Mouse (Mus musculus): ENCODE data around the gene Zfp292.
"Not testable (repeated sequence)": the region's sequence is repeated elsewhere in the genome, so short reads cannot be mapped to it uniquely, and the experiment has no call there.

Gene Zfp292

DNA sequence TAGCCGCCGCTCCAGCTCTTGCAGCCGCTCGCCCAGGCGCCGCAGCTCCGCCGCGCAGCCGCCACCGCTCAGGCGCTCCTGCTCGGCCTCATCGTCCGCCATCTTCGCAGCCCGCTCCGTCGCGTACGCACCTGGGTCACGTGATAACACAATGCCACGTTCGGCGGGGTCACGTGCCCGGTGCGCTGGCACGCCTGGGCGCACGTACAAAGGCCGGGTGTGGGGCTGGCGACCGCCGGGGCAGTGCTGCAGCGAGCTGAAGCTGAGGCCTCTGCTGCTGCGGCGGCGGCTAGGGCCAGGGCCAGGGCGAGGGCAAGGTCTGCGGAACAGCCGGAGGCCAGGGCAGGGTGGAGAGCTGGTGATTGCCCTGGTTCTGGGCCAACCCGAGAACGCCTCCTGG, at the start of gene Zfp292:
Zfp292 (minus strand) TSS at position 143 of the 400 bp plus-strand sequence.
- peak; percentile 95 for DNase-seq (ENCODE audit: extremely low read depth, insufficient read length, low spot score)

DNA sequence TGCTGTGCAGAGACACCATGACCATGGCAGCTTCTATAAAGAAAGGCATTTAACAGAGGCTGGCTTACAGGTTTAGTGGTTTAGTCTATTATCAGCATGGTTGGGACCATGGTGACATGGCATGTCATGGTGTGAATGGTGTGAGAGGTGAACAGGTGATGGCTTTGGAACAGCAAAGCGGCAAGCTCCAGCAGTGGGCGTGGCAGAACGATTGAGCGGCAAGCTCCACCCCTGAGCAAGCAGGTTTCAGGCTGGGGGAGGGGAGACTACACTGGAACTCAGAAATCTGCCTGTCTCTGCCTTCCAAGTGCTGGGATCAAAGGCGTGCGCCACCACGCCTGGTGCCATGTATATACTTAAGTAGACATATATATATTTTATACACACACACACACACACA, 45.6 kb upstream of the Zfp292 start:
- DNase-seq (ENCODE audit: extremely low read depth, insufficient read length, low spot score): not testable (repeated sequence)

DNA sequence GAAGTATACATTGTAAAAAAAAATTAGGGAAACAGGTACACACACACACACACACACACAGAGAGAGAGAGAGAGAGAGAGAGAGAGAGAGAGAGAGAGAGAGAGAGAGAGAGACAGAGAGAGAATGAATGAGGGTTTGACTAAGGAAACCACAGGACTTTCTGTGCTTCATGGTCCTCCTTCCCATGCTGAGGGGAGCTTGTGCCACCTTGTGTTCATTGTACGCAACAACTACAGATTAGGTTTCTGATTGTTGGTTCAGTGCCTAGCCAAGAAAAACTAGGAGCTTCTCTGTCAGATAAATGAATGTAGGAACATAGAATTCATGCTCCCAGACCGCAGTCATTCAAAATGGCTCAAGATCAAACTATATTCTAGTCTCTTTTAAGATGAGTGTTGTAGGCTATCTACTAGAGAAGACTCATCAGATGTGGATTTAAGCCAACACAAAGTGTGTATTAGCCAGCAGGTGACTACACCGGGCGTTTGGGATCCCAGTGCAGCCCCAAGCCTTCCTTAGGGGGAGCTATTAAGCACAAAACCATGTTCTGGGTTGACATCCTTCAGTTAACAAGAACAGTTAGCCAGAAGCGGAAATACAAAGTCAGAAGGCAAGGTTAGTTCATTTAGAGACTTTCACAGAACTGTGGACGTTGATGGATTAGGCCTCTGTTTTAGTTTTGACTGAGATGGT, 39.6 kb upstream of the Zfp292 start:
- peak; percentile 26 for DNase-seq (ENCODE audit: extremely low read depth, insufficient read length, low spot score)

DNA sequence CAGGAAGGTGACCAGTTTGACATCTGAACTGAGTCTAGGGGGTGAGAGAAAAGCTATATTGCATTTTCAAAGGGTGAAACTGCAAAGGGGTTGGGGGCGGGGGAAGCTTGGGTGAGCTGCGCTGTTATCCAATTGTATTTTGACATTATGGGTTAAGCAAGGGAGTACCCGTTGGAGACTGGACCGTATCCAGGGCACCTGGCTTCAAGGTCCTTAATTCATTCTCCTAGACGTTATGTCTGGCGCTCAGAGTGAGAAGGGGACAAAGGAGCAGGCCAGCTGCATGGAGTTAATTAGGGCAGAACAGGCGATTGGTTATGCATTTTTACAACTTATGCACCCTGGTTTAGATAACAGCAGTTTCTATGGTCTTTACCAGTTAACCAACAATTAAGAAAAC, 34.6 kb upstream of the Zfp292 start:
- DNase-seq (ENCODE audit: extremely low read depth, insufficient read length, low spot score): no peak

- no peak for DNase-seq (ENCODE audit: extremely low read depth, insufficient read length, low spot score)
Observed at GRCm38 (mm10) chr4:34912171-34912570, 29.4 kb upstream of the Zfp292 start.

- DNase-seq (ENCODE audit: extremely low read depth, insufficient read length, low spot score): no peak
Observed at GRCm38 (mm10) chr4:34911401-34911800, 28.6 kb upstream of the Zfp292 start.

DNA sequence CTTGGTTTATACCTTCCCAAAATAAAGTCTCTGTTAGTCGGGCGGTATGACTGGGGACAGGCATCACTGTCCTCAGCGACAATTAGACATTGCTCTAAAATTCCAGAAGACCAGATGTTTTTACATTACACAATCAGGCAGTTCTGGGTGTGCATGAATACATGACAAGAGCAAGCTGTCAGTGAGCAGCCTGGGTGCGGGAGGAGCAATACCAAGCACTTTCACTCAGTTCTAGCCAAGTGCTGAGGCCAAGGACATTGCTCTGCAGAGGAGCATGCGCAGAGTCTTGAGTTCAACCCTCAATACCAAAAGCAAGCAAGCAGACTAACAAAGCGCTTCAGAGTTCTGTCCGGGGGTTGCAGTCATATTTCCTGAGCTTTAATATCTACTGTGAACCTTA, 25.4 kb upstream of the Zfp292 start:
- DNase-seq (ENCODE audit: extremely low read depth, insufficient read length, low spot score): no peak

GRCm38 (mm10) chr4:34907026-34907425, 24.3 kb upstream of the Zfp292 start:
- no peak for DNase-seq (ENCODE audit: extremely low read depth, insufficient read length, low spot score)

- DNase-seq (ENCODE audit: extremely low read depth, insufficient read length, low spot score): no peak
Observed at GRCm38 (mm10) chr4:34906151-34906550, 23.4 kb upstream of the Zfp292 start.

- DNase-seq (ENCODE audit: extremely low read depth, insufficient read length, low spot score): no peak
Observed at GRCm38 (mm10) chr4:34905396-34905795, 22.6 kb upstream of the Zfp292 start.

GRCm38 (mm10) chr4:34901582-34901981, 18.8 kb upstream of the Zfp292 start:
- not testable (repeated sequence) for DNase-seq (ENCODE audit: extremely low read depth, insufficient read length, low spot score)

GRCm38 (mm10) chr4:34901166-34901565, 18.4 kb upstream of the Zfp292 start:
- DNase-seq (ENCODE audit: extremely low read depth, insufficient read length, low spot score): no peak

GRCm38 (mm10) chr4:34900155-34900554, 17.4 kb upstream of the Zfp292 start:
- no peak for DNase-seq (ENCODE audit: extremely low read depth, insufficient read length, low spot score)

GRCm38 (mm10) chr4:34899322-34899721, 16.6 kb upstream of the Zfp292 start:
- DNase-seq (ENCODE audit: extremely low read depth, insufficient read length, low spot score): no peak

DNA sequence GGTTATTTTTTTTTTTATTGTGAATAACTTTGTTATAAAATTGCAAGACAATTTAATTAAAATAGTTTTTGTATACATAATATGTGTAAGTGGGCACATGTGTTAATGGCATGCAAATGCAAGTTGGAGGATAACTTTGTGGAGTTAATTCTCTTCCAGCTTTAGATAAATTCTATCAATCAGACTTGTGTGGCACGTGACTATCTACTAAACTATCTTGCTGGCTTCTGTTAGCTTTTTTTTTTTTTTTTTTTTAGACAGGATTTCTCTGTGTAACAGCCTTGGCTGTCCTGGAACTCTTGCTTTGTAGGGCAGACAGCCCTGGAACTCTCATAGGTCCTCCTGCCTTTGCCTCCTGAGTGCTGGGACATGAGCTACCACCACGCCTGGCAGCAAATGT, 15.7 kb upstream of the Zfp292 start:
- DNase-seq (ENCODE audit: extremely low read depth, insufficient read length, low spot score): no peak

DNA sequence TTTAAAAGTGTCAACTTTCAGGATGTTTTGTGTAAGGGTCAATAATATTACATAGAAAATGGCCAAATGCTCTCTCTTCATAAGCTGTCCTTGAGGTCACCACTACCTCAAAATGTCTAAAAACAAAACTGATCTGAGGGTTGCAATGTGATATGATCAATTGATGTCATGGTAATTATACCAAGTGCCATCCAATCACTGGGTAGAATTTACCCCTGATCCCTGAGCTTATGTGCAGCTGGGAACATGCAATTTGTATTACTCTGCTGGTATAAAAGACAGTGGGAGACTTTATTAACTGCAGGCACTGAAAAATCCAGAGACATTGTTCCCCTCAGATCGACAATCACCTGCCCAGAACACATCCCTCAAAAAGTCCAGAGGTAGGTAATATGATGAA, 10.7 kb upstream of the Zfp292 start, which contains the start of gene Cga:
Cga (plus strand) TSS at position 301 of the 400 bp plus-strand sequence.
- no peak for DNase-seq (ENCODE audit: extremely low read depth, insufficient read length, low spot score)

GRCm38 (mm10) chr4:34889812-34890185, 7.0 kb upstream of the Zfp292 start:
- DNase-seq (ENCODE audit: extremely low read depth, insufficient read length, low spot score): no peak

- DNase-seq (ENCODE audit: extremely low read depth, insufficient read length, low spot score): no peak
Observed at GRCm38 (mm10) chr4:34889101-34889811, 6.5 kb upstream of the Zfp292 start.

DNA sequence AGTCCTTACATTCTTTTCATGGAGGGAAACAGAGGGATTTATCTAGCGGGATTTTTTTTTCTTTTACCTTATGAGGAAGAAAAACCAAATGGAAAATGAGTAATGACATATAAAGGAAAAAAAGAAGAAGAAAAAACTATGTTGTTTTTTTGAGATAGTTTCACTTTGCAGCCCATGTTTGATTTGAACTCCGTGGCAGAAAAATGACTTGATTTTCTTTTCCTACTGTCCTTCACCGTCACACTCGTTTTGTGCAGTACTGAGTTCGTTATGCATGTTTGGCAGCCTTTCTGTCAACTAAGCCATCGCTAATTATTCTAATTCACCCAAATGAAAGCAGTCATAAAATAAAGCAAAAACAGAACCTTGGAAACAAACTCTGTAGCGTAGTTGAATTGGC, 4.5 kb upstream of the Zfp292 start:
- no peak for DNase-seq (ENCODE audit: extremely low read depth, insufficient read length, low spot score)

- DNase-seq (ENCODE audit: extremely low read depth, insufficient read length, low spot score): peak; percentile 93
Observed at GRCm38 (mm10) chr4:34886490-34887111, 3.8 kb upstream of the Zfp292 start.

GRCm38 (mm10) chr4:34885631-34886351, 3.0 kb upstream of the Zfp292 start:
- DNase-seq (ENCODE audit: extremely low read depth, insufficient read length, low spot score): no peak
